Mouse (Mus musculus) liver, embryonic 15.5 days (tissue): ENCODE results near the gene C8g. TPM values are rescaled to one million over a fixed set of nuclear protein-coding genes. Genes with fewer than 3 reads are reported as not detected.

Source experiments
- ATAC-seq: fragments of 200-750 bp; cut with Nextera tagmentation; 2 replicates; pipeline ENCODE4 v1.8.0; 2017; ENCODE audit warnings: moderate number of reproducible peaks, mild to moderate bottlenecking, moderate library complexity; ENCODE audit not compliant: insufficient read depth
- H3K27ac ChIP-seq: fragments of 300-500 bp; sonication (generic); replicated peaks from 2 replicates; pipeline ENCODE4 v1.5.1; 2015; ENCODE audit warnings: mild to moderate bottlenecking, inconsistent platforms
- H3K27me3 ChIP-seq: fragments of 300-500 bp; sonication (generic); 2 replicates; pipeline ENCODE4 v1.6.1; 2015; ENCODE audit warnings: mild to moderate bottlenecking, inconsistent platforms
- H3K36me3 ChIP-seq: fragments of 300-500 bp; sonication (generic); replicated peaks from 2 replicates; pipeline ENCODE4 v1.6.1; 2015; ENCODE audit warnings: moderate library complexity, mild to moderate bottlenecking, inconsistent platforms
- H3K4me1 ChIP-seq: fragments of 300-500 bp; sonication (generic); replicated peaks from 2 replicates; pipeline ENCODE4 v1.6.1; 2015; ENCODE audit warnings: inconsistent platforms
- H3K4me2 ChIP-seq: fragments of 300-500 bp; sonication (generic); 2 replicates; pipeline ENCODE4 v1.6.1; 2015; ENCODE audit warnings: moderate library complexity, mild to moderate bottlenecking, inconsistent platforms
- H3K4me3 ChIP-seq: fragments of 300-500 bp; sonication (generic); replicated peaks from 2 replicates; pipeline ENCODE4 v1.5.1; 2015; ENCODE audit warnings: mild to moderate bottlenecking, inconsistent platforms
- H3K9ac ChIP-seq: fragments of 300-500 bp; sonication (generic); 2 replicates; pipeline ENCODE4 v1.6.1; 2015; ENCODE audit warnings: moderate library complexity, mild to moderate bottlenecking, inconsistent platforms
- H3K9me3 ChIP-seq: fragments of 300-500 bp; sonication (generic); replicated peaks from 2 replicates; pipeline ENCODE4 v1.6.1; 2016; ENCODE audit warnings: inconsistent platforms
- whole genome bisulfite sequencing: fragments of 180-500 bp; shearing (Covaris S2); methylation state at CpG from one replicate; pipeline ENCODE4 v1.1.7; 2015; ENCODE audit warnings: mixed read lengths; ENCODE audit not compliant: insufficient replicate concordance; 5-methylcytosine and 5-hydroxymethylcytosine counted together
- polyA plus RNA-seq: library from polyadenylated mRNA; unstranded; fragments of >200 nt; fragmentation: Nextera tagmentation; extraction: Ambion mirVana; gene quantifications from 2 replicates; pipeline ENCODE4 v1.2.1, GENCODE M21; 2015

Gene C8g
- polyA plus RNA-seq, 1 experiment from 2014 or later: 64.9 TPM

GRCm38 (mm10) chr2:25479551-25480311 is 21.8 kb downstream of the C8g start:
- H3K9me3 ChIP-seq: no peaks in the 10 kb centered on the region
- no peaks in the 10 kb centered on the region for H3K36me3 ChIP-seq
- ATAC-seq: no peak
- H3K27me3 ChIP-seq: 0 out of 2 replicates have a peak, but pooled peaks cover 5% of the 10 kb centered on the region
- no peak overlapping the region for H3K9ac ChIP-seq
- H3K4me3 ChIP-seq: no peak overlapping the region
- H3K27ac ChIP-seq: no peak overlapping the region
- peaks cover under 1% of the 10 kb centered on the region; the same call in 1 of the 2 replicates for H3K4me1 ChIP-seq
- WGBS: 51% methylated on average over 10 of the region's 10 CpGs
- H3K4me2 ChIP-seq: no peak overlapping the region

DNA sequence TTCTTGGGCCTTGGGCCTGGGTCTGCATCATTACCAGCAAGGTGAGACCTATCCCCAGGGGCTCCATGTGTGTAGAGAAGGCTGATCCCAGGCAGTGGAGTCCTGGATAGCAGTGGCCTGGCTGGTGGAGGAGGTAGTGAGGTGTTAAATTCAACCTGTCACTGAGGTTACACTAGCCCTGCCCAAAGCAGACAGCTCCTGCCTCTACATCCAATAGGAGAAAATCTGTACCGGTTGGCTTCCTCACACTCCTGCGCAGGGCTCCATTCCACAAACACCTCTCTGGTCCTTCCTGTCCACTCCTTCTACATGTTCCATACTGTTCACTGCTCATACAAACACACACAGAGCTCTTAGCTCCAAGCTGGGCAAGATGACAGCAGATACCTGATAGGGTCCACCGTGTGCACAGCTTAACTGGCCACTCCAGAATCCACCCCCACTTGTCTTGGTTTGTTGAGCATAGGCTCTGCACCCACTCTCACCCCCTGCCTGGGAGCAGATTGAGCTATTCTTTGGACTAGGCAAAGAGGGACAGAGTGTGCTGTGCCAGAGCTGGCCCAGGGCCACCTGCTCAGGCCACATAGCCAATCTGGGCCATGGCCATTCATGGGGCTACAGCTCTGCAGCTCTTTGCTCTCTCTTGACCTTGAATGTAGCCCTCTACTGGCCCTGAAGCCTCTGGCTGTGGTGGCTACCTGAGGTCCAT is 23.4 kb downstream of the C8g start:
- H3K27me3 ChIP-seq: 0 out of 2 replicates have a peak, but pooled peaks cover 5% of the 10 kb centered on the region
- ATAC-seq: no peak
- no peak overlapping the region for H3K9ac ChIP-seq
- H3K36me3 ChIP-seq: no peaks in the 10 kb centered on the region
- WGBS: 55% methylated on average over 3 of the region's 3 CpGs
- no peak overlapping the region for H3K4me2 ChIP-seq
- H3K4me1 ChIP-seq: no peaks in the 10 kb centered on the region
- no peaks in the 10 kb centered on the region for H3K9me3 ChIP-seq
- H3K27ac ChIP-seq: no peak overlapping the region
- no peak overlapping the region for H3K4me3 ChIP-seq

DNA sequence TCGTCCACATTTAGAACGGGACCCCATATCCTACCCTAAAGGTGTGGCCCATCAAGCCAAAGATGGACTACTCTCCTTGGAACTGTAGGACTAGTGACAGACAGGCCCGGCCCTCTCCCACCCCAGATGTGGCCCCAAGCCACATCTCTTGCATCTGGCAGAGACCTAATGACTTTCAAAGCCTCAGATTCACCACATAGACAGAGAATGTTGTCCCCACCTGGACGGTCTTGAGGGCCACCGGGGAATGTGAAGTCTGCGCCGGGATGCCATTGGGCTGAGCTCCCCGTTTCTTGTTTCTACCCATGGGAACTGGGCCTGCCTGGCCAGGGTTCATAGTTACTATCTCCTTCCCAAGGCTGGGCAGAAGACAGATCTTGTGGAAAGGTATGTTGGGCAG is 24.0 kb downstream of the C8g start:
- H3K36me3 ChIP-seq: no peaks in the 10 kb centered on the region
- no peak overlapping the region for H3K4me3 ChIP-seq
- WGBS: 70% methylated on average over 8 of the region's 8 CpGs

DNA sequence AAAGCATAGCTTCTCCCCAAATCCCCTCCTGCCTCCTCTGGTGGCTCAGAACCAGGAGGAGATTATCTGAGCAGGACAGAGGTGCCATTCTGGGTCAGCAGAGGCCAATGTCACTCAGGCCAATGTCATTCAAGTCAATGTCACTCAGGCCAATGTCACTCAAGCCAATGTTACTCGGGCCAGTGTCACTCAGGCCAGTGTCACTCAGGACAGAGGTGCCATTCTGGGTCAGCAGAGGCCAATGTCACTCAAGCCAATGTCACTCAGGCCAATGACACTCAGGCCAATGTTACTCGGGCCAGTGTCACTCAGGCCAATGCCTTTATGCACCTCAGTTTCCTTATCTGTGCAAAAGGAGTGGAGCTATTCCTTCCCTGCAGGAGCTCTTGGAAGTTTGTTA is 29.0 kb downstream of the C8g start:
- H3K9ac ChIP-seq: no peak overlapping the region
- H3K27me3 ChIP-seq: 0 out of 2 replicates have a peak, but pooled peaks cover 5% of the 10 kb centered on the region
- WGBS: 45% methylated on average over 2 of the region's 2 CpGs
- H3K4me3 ChIP-seq: no peak overlapping the region
- no peak overlapping the region for H3K27ac ChIP-seq
- H3K9me3 ChIP-seq: no peaks in the 10 kb centered on the region
- H3K4me2 ChIP-seq: no peak overlapping the region
- ATAC-seq: no peak
- no peaks in the 10 kb centered on the region for H3K36me3 ChIP-seq
- H3K4me1 ChIP-seq: no peaks in the 10 kb centered on the region

More for the DNA sequence above, 24.0 kb downstream of the C8g start:
- Histone ChIP-seq H3K27me3 (0 out of 2 replicates have a peak, but pooled peaks cover 5% of the 10 kb centered on the region), H3K4me2 (no peak overlapping the region), H3K9ac (no peak overlapping the region), H3K27ac (no peak overlapping the region), H3K9me3 (no peaks in the 10 kb centered on the region), H3K4me1 (no peaks in the 10 kb centered on the region)
- no peak for ATAC-seq

- no peaks in the 10 kb centered on the region for H3K36me3 ChIP-seq
- ATAC-seq: no peak
- no peaks in the 10 kb centered on the region for H3K9me3 ChIP-seq
- H3K4me3 ChIP-seq: no peak within 1 kb of the TSS
- no peak within 1 kb of the TSS for H3K4me2 ChIP-seq
- no peaks in the 10 kb centered on the region for H3K4me1 ChIP-seq
- no peak within 1 kb of the TSS for H3K9ac ChIP-seq
- no peaks in the 10 kb centered on the region for H3K27me3 ChIP-seq
- no peak within 1 kb of the TSS for H3K27ac ChIP-seq
- 57% methylated on average over 6 of the region's 6 CpGs for WGBS
These were observed 31.6 kb downstream of the C8g start, which contains the start of gene Ptgds for GRCm38 (mm10) chr2:25469969-25470368. Gene Ptgds (minus strand): TSS chr2:25470046.

DNA sequence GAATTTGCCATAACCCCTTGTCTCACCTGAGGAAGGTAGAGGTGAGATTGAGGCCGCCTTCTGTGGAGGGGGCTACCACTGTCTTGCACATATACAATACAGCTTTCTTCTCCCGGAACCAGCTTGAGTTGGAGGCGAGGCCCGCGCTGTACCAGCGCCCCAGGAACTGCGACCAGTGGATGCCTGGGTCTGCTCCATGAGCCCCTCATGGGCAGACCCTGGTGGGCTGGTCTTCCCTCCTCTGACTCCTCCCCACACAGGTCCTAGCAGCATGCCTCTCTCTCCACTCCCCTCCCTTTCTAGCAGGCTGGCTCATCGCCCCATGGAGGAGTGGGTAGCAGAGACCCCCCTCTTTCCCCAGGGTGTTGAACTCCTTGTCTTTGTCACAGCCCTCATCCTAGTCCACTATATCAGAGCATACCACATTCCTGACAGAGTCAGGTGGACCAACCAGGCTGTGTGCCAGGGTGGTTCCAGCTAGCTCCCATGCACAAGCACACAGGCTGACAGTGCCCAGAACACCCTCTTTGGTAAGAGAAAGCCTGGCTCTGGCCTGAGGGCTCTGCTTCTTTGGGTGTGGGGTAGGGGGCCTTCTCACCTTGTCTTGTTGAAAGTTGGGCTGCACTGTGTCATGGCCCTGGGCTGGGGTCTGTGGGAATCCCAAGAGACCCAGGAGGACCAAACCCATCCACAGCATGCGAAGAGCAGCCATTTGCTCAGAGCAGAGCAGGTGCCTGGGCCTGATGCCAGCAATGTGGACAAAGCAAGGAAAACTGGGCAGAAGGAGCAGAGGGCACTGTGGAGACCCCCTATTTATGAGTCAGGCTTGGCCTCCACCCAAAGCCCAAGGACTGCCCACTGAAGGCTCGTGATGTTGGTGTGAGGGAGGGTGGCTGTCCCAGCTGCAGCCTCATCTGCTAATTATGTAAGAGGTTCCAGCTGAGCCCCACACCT is 32.3 kb downstream of the C8g start:
- H3K4me3 ChIP-seq: no peak overlapping the region
- no peaks in the 10 kb centered on the region for H3K36me3 ChIP-seq
- H3K9ac ChIP-seq: no peak overlapping the region
- no peak for ATAC-seq
- WGBS: 75% methylated on average over 10 of the region's 10 CpGs
- peaks cover 5% of the 10 kb centered on the region; the same call in 1 of the 2 replicates for H3K4me1 ChIP-seq
- no peak overlapping the region for H3K27ac ChIP-seq
- no peak overlapping the region for H3K4me2 ChIP-seq
- H3K9me3 ChIP-seq: no peaks in the 10 kb centered on the region
- H3K27me3 ChIP-seq: no peaks in the 10 kb centered on the region

GRCm38 (mm10) chr2:25467606-25468303 is 33.8 kb downstream of the C8g start:
- Histone ChIP-seq H3K9ac (no peak overlapping the region), H3K36me3 (no peaks in the 10 kb centered on the region), H3K4me2 (no peak overlapping the region), H3K9me3 (no peaks in the 10 kb centered on the region), H3K4me1 (peaks cover 5% of the 10 kb centered on the region; the same call in 1 of the 2 replicates), H3K4me3 (no peak overlapping the region), H3K27me3 (no peaks in the 10 kb centered on the region), H3K27ac (no peak overlapping the region)
- no peak for ATAC-seq
- WGBS: 55% methylated on average over 14 of the region's 14 CpGs

GRCm38 (mm10) chr2:25465816-25466635 is 35.5 kb downstream of the C8g start:
- no peak overlapping the region for H3K9ac ChIP-seq
- no peak for ATAC-seq
- peak overlapping the region; percentile 24; the same call in 1 of the 2 replicates for H3K27ac ChIP-seq
- no peaks in the 10 kb centered on the region for H3K36me3 ChIP-seq
- peaks cover 12% of the 10 kb centered on the region for H3K4me1 ChIP-seq
- WGBS: 14% methylated on average over 10 of the region's 10 CpGs
- no peak overlapping the region for H3K4me3 ChIP-seq
- H3K27me3 ChIP-seq: no peaks in the 10 kb centered on the region
- no peak overlapping the region for H3K4me2 ChIP-seq
- no peaks in the 10 kb centered on the region for H3K9me3 ChIP-seq

- peaks cover 16% of the 10 kb centered on the region for H3K4me1 ChIP-seq
- no peaks in the 10 kb centered on the region for H3K9me3 ChIP-seq
- no peak overlapping the region for H3K4me3 ChIP-seq
- no peak overlapping the region for H3K9ac ChIP-seq
- WGBS: 32% methylated on average over 2 of the region's 2 CpGs
- H3K36me3 ChIP-seq: no peaks in the 10 kb centered on the region
- H3K27me3 ChIP-seq: no peaks in the 10 kb centered on the region
- H3K4me2 ChIP-seq: no peak overlapping the region
- ATAC-seq: no peak
- H3K27ac ChIP-seq: no peak overlapping the region; the same call in 1 of the 2 replicates
These were observed 36.3 kb downstream of the C8g start for GRCm38 (mm10) chr2:25465256-25465655.

DNA sequence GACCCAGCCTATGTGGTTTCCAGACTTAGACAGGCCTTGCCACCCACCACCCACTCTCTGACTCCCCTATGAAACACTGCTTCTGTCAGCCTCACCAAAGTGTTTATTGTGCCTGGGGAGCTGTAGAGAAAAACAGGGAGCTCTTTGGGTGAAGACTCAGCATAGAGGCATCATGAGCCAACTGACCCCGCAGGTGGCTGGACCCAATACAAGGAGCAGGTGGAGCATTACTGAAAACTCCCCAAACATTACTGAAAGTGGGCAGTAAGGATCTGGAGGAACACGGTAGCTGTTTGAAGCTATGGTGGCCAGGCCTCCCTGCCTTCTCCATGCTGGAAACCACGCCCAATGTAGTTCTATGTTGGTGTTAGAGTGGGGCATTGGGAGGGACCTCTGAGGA is 37.9 kb downstream of the C8g start:
- H3K4me3 ChIP-seq: no peak overlapping the region
- H3K27me3 ChIP-seq: no peaks in the 10 kb centered on the region
- H3K36me3 ChIP-seq: peaks cover 3% of the 10 kb centered on the region; the same call in 1 of the 2 replicates
- H3K9me3 ChIP-seq: no peaks in the 10 kb centered on the region
- WGBS: 67% methylated on average over 3 of the region's 3 CpGs
- H3K9ac ChIP-seq: no peak overlapping the region
- H3K27ac ChIP-seq: no peak overlapping the region
- H3K4me2 ChIP-seq: no peak overlapping the region
- H3K4me1 ChIP-seq: peaks cover 32% of the 10 kb centered on the region
- ATAC-seq: no peak
